Mouse (Mus musculus) lung, embryonic 14.5 days (tissue): Measurements from ENCODE around the gene Impdh1. TPM values are rescaled to one million over a fixed set of nuclear protein-coding genes. Genes with fewer than 3 reads are reported as not detected.
A peak's percentile ranks its signal among the peaks of the same experiment; 100 is the strongest.

ENCODE experiments used
- ATAC-seq: fragments of 200-750 bp; cut with Nextera tagmentation; 2 replicates; pipeline ENCODE4 v1.8.0; 2017; ENCODE audit warnings: mild to moderate bottlenecking, moderate TSS enrichment, moderate library complexity; ENCODE audit not compliant: insufficient read depth
- DNase-seq: peaks from one replicate; pipeline ENCODE4 v3.0.0-alpha.2; 2015
- H3K27ac ChIP-seq: fragments of 300-500 bp; sonication (generic); 2 replicates; pipeline ENCODE4 v1.5.1; 2014; ENCODE audit warnings: low read depth, mild to moderate bottlenecking, moderate library complexity
- H3K27me3 ChIP-seq: fragments of 300-500 bp; sonication (generic); 2 replicates; pipeline ENCODE4 v1.6.1; 2014; ENCODE audit warnings: low read length, control low read depth; ENCODE audit not compliant: insufficient read depth
- H3K36me3 ChIP-seq: fragments of 300-500 bp; sonication (generic); 2 replicates; pipeline ENCODE4 v1.6.1; 2014; ENCODE audit warnings: control low read depth; ENCODE audit not compliant: insufficient read depth
- H3K4me1 ChIP-seq: fragments of 300-500 bp; sonication (generic); 2 replicates; pipeline ENCODE4 v1.6.1; 2014; ENCODE audit warnings: antibody characterized with exemption, control low read depth; ENCODE audit not compliant: insufficient read depth
- H3K4me2 ChIP-seq: fragments of 300-500 bp; sonication (generic); 2 replicates; pipeline ENCODE4 v1.6.1; 2014; ENCODE audit warnings: mild to moderate bottlenecking
- H3K4me3 ChIP-seq: fragments of 300-500 bp; sonication (generic); 2 replicates; pipeline ENCODE4 v1.5.1; 2014; ENCODE audit warnings: low read depth, low read length
- H3K9ac ChIP-seq: fragments of 300-500 bp; sonication (generic); 2 replicates; pipeline ENCODE4 v1.6.1; 2014
- H3K9me3 ChIP-seq: fragments of 300-500 bp; sonication (generic); 2 replicates; pipeline ENCODE4 v1.6.1; 2016; ENCODE audit warnings: low read depth, low read length, control low read depth
- CTCF ChIP-seq: IDR thresholded peaks from 2 replicates; pipeline ENCODE4 v1.5.1; 2016; ENCODE audit warnings: antibody characterized with exemption, low read depth
- WGBS: fragments of 180-500 bp; shearing (Covaris S2); extraction: QIAGEN DNeasy Blood & Tissue Kit; methylation state at CpG from one replicate; pipeline ENCODE4 v1.1.7; 2014; 5-methylcytosine and 5-hydroxymethylcytosine counted together
- polyA plus RNA-seq: library from polyadenylated mRNA; unstranded; fragments of >200 nt; fragmentation: Nextera tagmentation; extraction: Ambion mirVana; gene quantifications from 2 replicates; pipeline ENCODE4 v1.2.1, GENCODE M21; 2014

The Impdh1 gene
- polyA plus RNA-seq, 1 experiment from 2014 or later, result 51.6 TPM

- Histone ChIP-seq H3K9me3 (no peaks in the 10 kb centered on the region), H3K36me3 (no peaks in the 10 kb centered on the region), H3K9ac (no peak overlapping the region), H3K27ac (no peak overlapping the region), H3K4me2 (peak overlapping the region; percentile 97), H3K4me3 (peak overlapping the region; percentile 57), H3K4me1 (no peaks in the 10 kb centered on the region), H3K27me3 (peaks cover 33% of the 10 kb centered on the region)
- no peak for ATAC-seq
- 51% methylated on average over 8 of the region's 8 CpGs for WGBS
- TF ChIP-seq CTCF, result no peak
- no peak for DNase-seq
These were observed 36.3 kb downstream of the Impdh1 start for GRCm38 (mm10) chr6:29179843-29180242.

GRCm38 (mm10) chr6:29178888-29179658 is 37.1 kb downstream of the Impdh1 start, which contains the start of gene Prrt4:
TSS of gene Prrt4 (minus strand) at chr6:29179584.
- under 1% methylated on average over 70 of the region's 79 CpGs for WGBS
- no peak within 1 kb of the TSS for H3K27ac ChIP-seq
- peak within 1 kb of the TSS; percentile 57 for H3K4me3 ChIP-seq
- peak within 1 kb of the TSS; percentile 59 for H3K9ac ChIP-seq
- no peaks in the 10 kb centered on the region for H3K9me3 ChIP-seq
- peak within 1 kb of the TSS; percentile 97 for H3K4me2 ChIP-seq
- DNase-seq, result peak; percentile 73
- no peaks in the 10 kb centered on the region for H3K4me1 ChIP-seq
- peak; percentile 73 for ATAC-seq
- peaks cover 37% of the 10 kb centered on the region for H3K27me3 ChIP-seq
- no peaks in the 10 kb centered on the region for H3K36me3 ChIP-seq
- no peak for TF ChIP-seq CTCF

GRCm38 (mm10) chr6:29177901-29178879 is 38.0 kb downstream of the Impdh1 start:
- no peaks in the 10 kb centered on the region for H3K36me3 ChIP-seq
- H3K4me1 ChIP-seq, result no peaks in the 10 kb centered on the region
- peak; percentile 34 for TF ChIP-seq CTCF
- peak overlapping the region; percentile 57 for H3K4me3 ChIP-seq
- H3K9ac ChIP-seq, result peak overlapping the region; percentile 59; the same call in 1 of the 2 replicates
- H3K9me3 ChIP-seq, result no peaks in the 10 kb centered on the region
- WGBS, result 21% methylated on average over 17 of the region's 17 CpGs
- H3K27me3 ChIP-seq, result peaks cover 46% of the 10 kb centered on the region
- peak overlapping the region; percentile 97 for H3K4me2 ChIP-seq
- DNase-seq (no peak), ATAC-seq (peak; percentile 67)
- H3K27ac ChIP-seq, result no peak overlapping the region

DNA sequence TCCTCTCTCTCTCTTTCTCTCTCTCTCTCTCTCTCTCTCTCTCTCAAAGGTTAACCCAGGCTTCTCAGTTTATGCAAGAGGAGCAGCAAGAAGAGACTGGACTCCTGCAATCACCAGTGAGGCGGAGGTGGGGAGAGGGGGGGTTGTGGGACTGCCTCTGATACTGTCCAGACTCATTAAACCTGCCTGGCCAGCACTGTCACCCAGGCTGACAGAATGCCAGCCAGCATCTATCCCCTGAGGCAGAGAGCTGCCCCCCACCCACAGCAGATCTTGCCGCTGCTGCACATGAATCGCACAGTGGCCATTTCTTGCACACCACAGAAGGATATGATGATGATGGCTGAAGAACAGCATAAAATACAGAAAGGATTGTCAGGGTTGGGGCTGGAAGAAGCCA is 41.1 kb downstream of the Impdh1 start:
- 71% methylated on average over 3 of the region's 3 CpGs for WGBS
- peaks cover 5% of the 10 kb centered on the region; the same call in 1 of the 2 replicates for H3K4me1 ChIP-seq
- H3K36me3 ChIP-seq, result no peaks in the 10 kb centered on the region
- no peak overlapping the region for H3K4me2 ChIP-seq
- no peak for TF ChIP-seq CTCF
- no peak overlapping the region for H3K9ac ChIP-seq
- no peak overlapping the region for H3K4me3 ChIP-seq
- DNase-seq (no peak), ATAC-seq (no peak)
- no peaks in the 10 kb centered on the region for H3K9me3 ChIP-seq
- no peak overlapping the region for H3K27ac ChIP-seq
- H3K27me3 ChIP-seq, result peaks cover 61% of the 10 kb centered on the region

DNA sequence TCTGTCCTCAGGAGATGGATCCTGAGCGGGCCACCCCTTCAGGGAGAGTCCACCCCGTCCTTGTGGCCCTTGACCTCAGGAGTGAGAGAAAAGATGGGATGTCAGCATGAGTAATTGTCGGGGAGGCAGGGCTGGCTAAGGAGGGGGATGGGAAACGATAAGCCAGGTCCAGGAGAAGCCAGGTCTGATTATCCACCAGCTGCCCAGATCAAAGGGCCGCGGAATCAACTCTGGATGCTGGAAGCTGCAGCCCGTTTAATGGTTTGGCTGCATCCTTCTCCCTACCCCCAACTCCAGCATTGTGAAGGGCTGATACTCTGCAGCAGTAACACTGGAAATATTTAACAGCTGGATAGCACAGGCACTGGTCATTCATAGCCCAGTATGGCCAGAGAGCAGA is 41.8 kb downstream of the Impdh1 start:
- no peaks in the 10 kb centered on the region for H3K9me3 ChIP-seq
- ATAC-seq (no peak), DNase-seq (no peak)
- no peak overlapping the region for H3K27ac ChIP-seq
- no peak overlapping the region for H3K4me3 ChIP-seq
- peaks cover 5% of the 10 kb centered on the region; the same call in 1 of the 2 replicates for H3K4me1 ChIP-seq
- H3K27me3 ChIP-seq, result peaks cover 65% of the 10 kb centered on the region
- H3K36me3 ChIP-seq, result no peaks in the 10 kb centered on the region
- no peak for TF ChIP-seq CTCF
- H3K4me2 ChIP-seq, result no peak overlapping the region
- H3K9ac ChIP-seq, result no peak overlapping the region
- 7% methylated on average over 7 of the region's 7 CpGs for WGBS

DNA sequence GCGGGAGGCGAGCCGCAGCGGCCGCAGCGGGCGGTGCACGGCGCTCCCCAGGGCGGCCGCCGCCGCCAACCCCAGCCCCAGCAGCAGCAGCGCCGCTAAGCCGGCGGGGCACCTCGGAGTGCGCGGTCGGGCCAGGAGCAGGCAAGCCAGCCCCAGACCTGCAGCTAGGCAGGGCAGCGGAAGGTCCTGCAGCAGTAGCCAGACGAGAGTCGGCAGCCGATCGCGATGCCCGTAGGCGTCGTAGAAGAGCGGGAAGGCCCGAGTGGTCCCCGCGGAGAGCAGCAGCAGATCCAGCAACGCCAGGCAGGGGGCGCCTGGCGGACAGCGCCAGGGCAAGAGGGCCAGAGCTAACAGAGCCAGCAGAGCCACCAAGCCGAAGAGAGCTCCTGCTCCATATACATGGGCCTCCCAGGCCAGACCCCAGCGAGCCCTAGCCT is 45.2 kb downstream of the Impdh1 start:
- Histone ChIP-seq H3K27me3 (peaks cover 74% of the 10 kb centered on the region), H3K36me3 (no peaks in the 10 kb centered on the region), H3K27ac (no peak overlapping the region), H3K9me3 (no peaks in the 10 kb centered on the region), H3K4me1 (peaks cover 5% of the 10 kb centered on the region; the same call in 1 of the 2 replicates), H3K4me2 (peak overlapping the region; percentile 99), H3K4me3 (peak overlapping the region; percentile 51), H3K9ac (peak overlapping the region; percentile 53)
- ATAC-seq (peak; percentile 87), DNase-seq (peak; percentile 92)
- under 1% methylated on average over 40 of the region's 40 CpGs for WGBS
- TF ChIP-seq CTCF, result peak; percentile 94
